Mouse (Mus musculus): ENCODE data around the gene B4galt5. TPM values are rescaled to one million over a fixed set of nuclear protein-coding genes. Genes with fewer than 3 reads are reported as not detected.

Gene B4galt5
- polyA plus RNA-seq, 2 experiments = 2.3 TPM

GRCm38 (mm10) chr2:167313501-167314326 is 35.3 kb downstream of the B4galt5 start:
- ATAC-seq (ENCODE audit: insufficient read depth) (peak; percentile 57), DNase-seq (ENCODE audit: low read depth in 3 of 3, low spot score in 3 of 3) (no peak)
- Histone ChIP-seq H3K9me3 (ENCODE audit: control insufficient read depth, low read length) (no peaks in the 10 kb centered on the region), H3K27ac (no peak overlapping the region), H3K36me3 (replicated peaks; ENCODE audit: control insufficient read depth, insufficient read depth, low read depth) (no peaks in the 10 kb centered on the region), H3K4me1 (replicated peaks; ENCODE audit: control insufficient read depth in 2 of 2, insufficient read depth in 2 of 2, low read length in 1 of 2) (peaks cover 4 to 30% of the 10 kb centered on the region in 2 experiments), H3K4me3 (ENCODE audit: insufficient read depth in 1 of 2, low read depth in 2 of 2, low read length in 2 of 2) (no peak overlapping the region), H3K4me2 (ENCODE audit: low read depth) (no peak overlapping the region), H3K27me3 (ENCODE audit: control insufficient read depth, insufficient read depth, low read length) (no peaks in the 10 kb centered on the region), H3K9ac (replicated peaks) (no peak overlapping the region)
- 55% methylated on average over 13 of the region's 13 CpGs for WGBS (ENCODE audit: insufficient replicate concordance)
- no peak for TF ChIP-seq EP300 (IDR thresholded peaks at IDR 0.05; ENCODE audit: low read depth)
- TF ChIP-seq CTCF (IDR thresholded peaks at IDR 0.05; ENCODE audit: low read depth) = no peak

DNA sequence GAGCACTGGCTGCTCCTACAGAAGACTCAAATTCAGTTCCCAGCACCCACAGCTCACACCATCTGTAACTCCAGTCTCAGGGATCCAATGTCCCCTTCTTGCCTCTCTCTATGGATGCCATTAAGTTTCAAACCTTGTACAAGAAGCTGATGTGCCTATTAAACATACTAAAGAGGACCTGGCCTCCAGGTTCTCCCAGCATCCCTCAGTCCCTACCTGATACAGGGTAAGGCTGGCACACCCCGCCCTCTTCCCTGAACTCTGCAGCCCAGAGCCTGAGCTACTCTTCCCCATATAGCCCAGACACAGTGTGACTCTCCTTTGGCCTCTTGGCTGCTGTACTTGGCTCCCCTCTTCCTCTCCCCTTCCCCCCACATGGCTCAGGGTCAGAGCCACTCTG is 38.9 kb downstream of the B4galt5 start:
- DNase-seq (ENCODE audit: low read depth in 3 of 3, low spot score in 3 of 3) (no peak), ATAC-seq (ENCODE audit: insufficient read depth) (no peak)
- Histone ChIP-seq H3K9ac (replicated peaks) (no peak overlapping the region), H3K9me3 (ENCODE audit: control insufficient read depth, low read length) (no peaks in the 10 kb centered on the region), H3K36me3 (replicated peaks; ENCODE audit: control insufficient read depth, insufficient read depth, low read depth) (no peaks in the 10 kb centered on the region; the same call in 1 of the 2 replicates), H3K27me3 (ENCODE audit: control insufficient read depth, insufficient read depth, low read length) (no peaks in the 10 kb centered on the region), H3K4me1 (replicated peaks; ENCODE audit: control insufficient read depth in 2 of 2, insufficient read depth in 2 of 2, low read length in 1 of 2) (peaks cover 4 to 15% of the 10 kb centered on the region in 2 experiments; a peak in 3 of 4 replicates), H3K4me2 (ENCODE audit: low read depth) (no peak overlapping the region), H3K4me3 (ENCODE audit: insufficient read depth in 1 of 2, low read depth in 2 of 2, low read length in 2 of 2) (no peak overlapping the region), H3K27ac (no peak overlapping the region)
- WGBS (ENCODE audit: insufficient replicate concordance) = 67% methylated on average over 1 of the region's 1 CpGs
- no peak for TF ChIP-seq EP300 (IDR thresholded peaks at IDR 0.05; ENCODE audit: low read depth)
- TF ChIP-seq CTCF (IDR thresholded peaks at IDR 0.05; ENCODE audit: low read depth) = no peak

- Histone ChIP-seq H3K36me3 (replicated peaks; ENCODE audit: control insufficient read depth, insufficient read depth, low read depth) (no peaks in the 10 kb centered on the region; the same call in 1 of the 2 replicates), H3K4me1 (replicated peaks; ENCODE audit: control insufficient read depth in 2 of 2, insufficient read depth in 2 of 2, low read length in 1 of 2) (peaks cover 4 to 13% of the 10 kb centered on the region in 2 experiments; a peak in 3 of 4 replicates), H3K9ac (replicated peaks) (no peak overlapping the region), H3K27ac (no peak overlapping the region), H3K4me2 (ENCODE audit: low read depth) (no peak overlapping the region), H3K27me3 (ENCODE audit: control insufficient read depth, insufficient read depth, low read length) (no peaks in the 10 kb centered on the region), H3K9me3 (ENCODE audit: control insufficient read depth, low read length) (no peaks in the 10 kb centered on the region), H3K4me3 (ENCODE audit: insufficient read depth in 1 of 2, low read depth in 2 of 2, low read length in 2 of 2) (no peak overlapping the region)
- TF ChIP-seq CTCF (IDR thresholded peaks at IDR 0.05; ENCODE audit: low read depth) (no peak), EP300 (IDR thresholded peaks at IDR 0.05; ENCODE audit: low read depth) (no peak)
- WGBS (ENCODE audit: insufficient replicate concordance) = 82% methylated on average over 12 of the region's 12 CpGs
- ATAC-seq (ENCODE audit: insufficient read depth) = no peak
- DNase-seq (ENCODE audit: low read depth in 3 of 3, low spot score in 3 of 3) = no peak
These were observed 39.7 kb downstream of the B4galt5 start for GRCm38 (mm10) chr2:167309286-167309685.

DNA sequence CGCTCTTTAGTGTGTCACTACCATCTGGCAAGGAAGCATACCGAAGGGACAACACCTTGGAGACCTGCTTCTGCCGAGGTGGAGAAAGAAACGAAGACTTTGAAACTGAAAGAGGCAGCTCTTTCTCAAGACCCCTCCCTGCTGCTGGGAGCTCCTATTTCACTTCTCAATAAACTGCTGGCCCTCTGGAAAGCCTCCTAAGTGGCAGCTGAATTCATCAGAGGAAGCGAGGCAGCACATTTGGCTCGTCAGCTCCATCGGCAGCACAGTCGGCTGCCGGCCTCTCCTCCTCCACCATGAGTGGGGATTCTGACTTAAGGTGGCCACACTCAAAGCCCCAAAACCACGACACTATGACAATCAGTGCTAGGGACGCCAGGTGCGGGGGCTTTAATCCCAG is 41.3 kb downstream of the B4galt5 start:
- H3K36me3 ChIP-seq (replicated peaks; ENCODE audit: control insufficient read depth, insufficient read depth, low read depth) = no peaks in the 10 kb centered on the region; the same call in 1 of the 2 replicates
- no peaks in the 10 kb centered on the region for H3K27me3 ChIP-seq (ENCODE audit: control insufficient read depth, insufficient read depth, low read length)
- no peaks in the 10 kb centered on the region for H3K4me1 ChIP-seq (replicated peaks; ENCODE audit: control insufficient read depth in 2 of 2, insufficient read depth in 2 of 2, low read length in 1 of 2)
- no peak for DNase-seq (ENCODE audit: low read depth in 3 of 3, low spot score in 3 of 3)
- TF ChIP-seq CTCF (IDR thresholded peaks at IDR 0.05; ENCODE audit: low read depth) (no peak), EP300 (IDR thresholded peaks at IDR 0.05; ENCODE audit: low read depth) (no peak)
- no peak for ATAC-seq (ENCODE audit: insufficient read depth)
- H3K4me3 ChIP-seq (ENCODE audit: insufficient read depth in 1 of 2, low read depth in 2 of 2, low read length in 2 of 2) = no peak overlapping the region
- 58% methylated on average over 12 of the region's 12 CpGs for WGBS (ENCODE audit: insufficient replicate concordance)
- no peak overlapping the region for H3K9ac ChIP-seq (replicated peaks)
- H3K9me3 ChIP-seq (ENCODE audit: control insufficient read depth, low read length) = no peaks in the 10 kb centered on the region
- H3K4me2 ChIP-seq (ENCODE audit: low read depth) = no peak overlapping the region
- no peak overlapping the region for H3K27ac ChIP-seq
